Mouse (Mus musculus): ENCODE results near the gene Lmln.

GRCm38 (mm10) chr16:33056786-33057185 lies 5.5 kb upstream of the Lmln start:
- TF ChIP-seq ZC3H11A (IDR thresholded peaks at IDR 0.05; ENCODE audit: borderline replicate concordance, low read depth, low read length): no peak
- no peak for TF ChIP-seq ZNF384 (IDR thresholded peaks at IDR 0.05; ENCODE audit: low read depth, low read length)
